In the genomic region with DNA sequence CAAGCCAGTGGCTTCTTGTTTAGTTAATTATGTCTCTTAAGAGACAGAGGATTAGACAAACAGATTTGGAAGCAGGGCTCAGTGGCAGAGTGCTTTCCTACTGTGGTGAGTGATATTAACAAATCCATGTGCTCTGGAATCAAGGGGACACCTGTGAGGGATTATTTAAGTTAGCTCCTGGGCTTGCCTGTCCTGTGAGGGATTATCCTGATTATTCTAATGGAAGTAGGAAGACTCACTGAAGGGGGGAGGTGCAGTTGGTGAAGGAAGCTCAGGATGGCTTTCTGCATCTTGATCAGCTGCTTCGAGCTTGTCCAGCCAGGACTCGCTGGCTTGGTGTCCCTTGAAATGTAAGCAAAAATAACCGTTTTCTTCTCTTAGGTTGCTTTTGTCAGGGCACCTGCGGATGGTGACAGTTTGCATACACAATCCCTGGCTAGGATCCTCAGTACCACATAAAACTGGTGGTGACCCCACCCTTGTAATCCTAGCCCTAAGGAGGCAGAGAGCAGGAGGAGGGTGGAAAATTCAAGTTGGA, we compare ENCODE assay signal across 27 mouse cellular contexts. TPM values are rescaled to one million over a fixed set of nuclear protein-coding genes. Genes with fewer than 3 reads are reported as not detected.
DNase-seq lines count a peak whose midpoint lies in the region; ATAC-seq and TF ChIP-seq lines count a peak whose summit lies in the region.
"Had no signal": no experiment of that assay in that cellular context is flagged by ENCODE, and none has a peak within 500 bp of the region (broad histone marks: within the 10 kb centered on the region; RNA-seq: fewer than 3 reads in every experiment).

No protein-coding gene starts in this region.

- peaks cover 29% of the 10 kb centered on the region for H3K4me1 ChIP-seq in heart, embryonic 10.5 days
- no peaks in the 10 kb centered on the region for H3K4me1 ChIP-seq in heart, adult 2 months (ENCODE audit: control insufficient read depth, insufficient read depth, low read length)
- no peaks in the 10 kb centered on the region for H3K4me1 ChIP-seq in midbrain, embryonic 16.5 days (ENCODE audit: control insufficient read depth, insufficient read depth, low read length)
- H3K4me1 ChIP-seq in midbrain, postnatal 0 days (ENCODE audit: insufficient read depth, low read length), result no peaks in the 10 kb centered on the region
- peaks cover 8% of the 10 kb centered on the region for H3K4me1 ChIP-seq in ES-Bruce4 (ENCODE audit: control insufficient read depth, insufficient read depth, low read length)

- H3K79me2 ChIP-seq in heart, adult 2 months (replicated peaks; ENCODE audit: control insufficient read depth, insufficient read depth, low read length), result no peaks in the 10 kb centered on the region

- H3K9ac ChIP-seq in heart, adult 2 months (ENCODE audit: low read depth, low read length), result no peak overlapping the region
- H3K9ac ChIP-seq in midbrain, embryonic 16.5 days (ENCODE audit: low read depth, low read length), result no peak overlapping the region
- H3K9ac ChIP-seq in midbrain, postnatal 0 days (replicated peaks; ENCODE audit: low read length, poor library complexity, severe bottlenecking), result no peak overlapping the region
- H3K9ac ChIP-seq in ES-Bruce4 (ENCODE audit: low read depth, poor library complexity, severe bottlenecking), result peak overlapping the region; percentile 47; the same call in 1 of the 2 replicates
- H3K9ac ChIP-seq: embryonic facial prominence, embryonic 12.5 days; embryonic facial prominence, embryonic 15.5 days; forebrain, embryonic 12.5 days; forebrain, embryonic 15.5 days; heart, embryonic 13.5 days; hindbrain, embryonic 14.5 days had no signal

- no peaks in the 10 kb centered on the region for H3K27me3 ChIP-seq in heart, embryonic 10.5 days (ENCODE audit: insufficient read depth, poor library complexity, severe bottlenecking)
- H3K27me3 ChIP-seq in heart, adult 2 months (ENCODE audit: control insufficient read depth, insufficient read depth, low read length), result no peaks in the 10 kb centered on the region
- H3K27me3 ChIP-seq in midbrain, embryonic 16.5 days (ENCODE audit: control insufficient read depth, insufficient read depth, low read depth, low read length), result no peaks in the 10 kb centered on the region
- no peaks in the 10 kb centered on the region for H3K27me3 ChIP-seq in midbrain, postnatal 0 days (ENCODE audit: insufficient read depth, low read length)
- H3K27me3 ChIP-seq in ES-Bruce4 (ENCODE audit: control insufficient read depth, insufficient read depth, low read length, poor library complexity, severe bottlenecking), result no peaks in the 10 kb centered on the region
- H3K27me3 ChIP-seq: CH12.LX; embryonic facial prominence, embryonic 12.5 days; embryonic facial prominence, embryonic 15.5 days; forebrain, embryonic 12.5 days; forebrain, embryonic 15.5 days; heart, embryonic 13.5 days had no signal

- H3K36me3 ChIP-seq in heart, embryonic 10.5 days, result no peaks in the 10 kb centered on the region
- H3K36me3 ChIP-seq in heart, adult 2 months (ENCODE audit: control insufficient read depth, insufficient read depth, low read length), result no peaks in the 10 kb centered on the region
- H3K36me3 ChIP-seq in midbrain, embryonic 16.5 days (ENCODE audit: control insufficient read depth, insufficient read depth, low read length), result no peaks in the 10 kb centered on the region
- no peaks in the 10 kb centered on the region for H3K36me3 ChIP-seq in midbrain, postnatal 0 days (ENCODE audit: insufficient read depth, low read length)
- H3K36me3 ChIP-seq in ES-Bruce4 (ENCODE audit: control insufficient read depth, insufficient read depth, low read length, poor library complexity, severe bottlenecking), result no peaks in the 10 kb centered on the region
- H3K36me3 ChIP-seq: embryonic facial prominence, embryonic 12.5 days; embryonic facial prominence, embryonic 15.5 days; forebrain, embryonic 12.5 days; forebrain, embryonic 15.5 days; heart, embryonic 13.5 days had no signal

- DNase-seq in heart, embryonic 10.5 days (ENCODE audit: low spot score), result peak; percentile 56
- DNase-seq in heart, adult 2 months, result no peak
- DNase-seq in midbrain, postnatal 0 days (ENCODE audit: low spot score), result no peak
- peak; percentile 31 for DNase-seq in retina, postnatal 7 days (ENCODE audit: low read depth, low spot score)
- DNase-seq in kidney, postnatal 10 days, result no peak
- DNase-seq: adrenal gland, postnatal 10 days; adrenal gland, postnatal 36 days; B cell, adult 2 months; cerebellum, adult 11 months; cerebellum, adult 2 months; cerebellum, adult 9-11 months; cerebellum, postnatal 25 days; gastrocnemius, postnatal 25 days; heart, postnatal 14 days; heart, postnatal 4 days had no signal

- H3K9me3 ChIP-seq in heart, embryonic 10.5 days, result no peaks in the 10 kb centered on the region
- H3K9me3 ChIP-seq in midbrain, embryonic 16.5 days (replicated peaks; ENCODE audit: control insufficient read depth, low read length, poor library complexity, severe bottlenecking), result no peaks in the 10 kb centered on the region
- H3K9me3 ChIP-seq in midbrain, postnatal 0 days (ENCODE audit: low read length), result no peaks in the 10 kb centered on the region
- H3K9me3 ChIP-seq in ES-Bruce4 (replicated peaks; ENCODE audit: control insufficient read depth, insufficient read depth, low read length, poor library complexity, severe bottlenecking), result no peaks in the 10 kb centered on the region
- H3K9me3 ChIP-seq: embryonic facial prominence, embryonic 12.5 days; embryonic facial prominence, embryonic 15.5 days; forebrain, embryonic 12.5 days; forebrain, embryonic 15.5 days; heart, embryonic 13.5 days had no signal

- H3K4me3 ChIP-seq in heart, embryonic 10.5 days, result no peak overlapping the region
- H3K4me3 ChIP-seq in heart, adult 2 months, result no peak overlapping the region
- H3K4me3 ChIP-seq in midbrain, embryonic 16.5 days (ENCODE audit: low read depth, low read length), result no peak overlapping the region
- H3K4me3 ChIP-seq in midbrain, postnatal 0 days (ENCODE audit: low read depth, low read length), result no peak overlapping the region
- no peak overlapping the region for H3K4me3 ChIP-seq in ES-Bruce4 (ENCODE audit: low read depth, low read length)
- H3K4me3 ChIP-seq: embryonic facial prominence, embryonic 12.5 days; embryonic facial prominence, embryonic 15.5 days; forebrain, embryonic 12.5 days; forebrain, embryonic 15.5 days; heart, embryonic 13.5 days had no signal

- intact Hi-C loops in heart, adult 2 months (cut with DNase I), result no loop called here

- WGBS in heart, embryonic 10.5 days, result 24% methylated on average over 4 of the region's 4 CpGs
- 64% methylated on average over 4 of the region's 4 CpGs for WGBS in heart, adult 2 months
- WGBS in midbrain, embryonic 16.5 days, result 13% methylated on average over 4 of the region's 4 CpGs
- 16% methylated on average over 4 of the region's 4 CpGs for WGBS in midbrain, postnatal 0 days

- no peak for TF ChIP-seq EP300 in heart, adult 2 months (IDR thresholded peaks at IDR 0.05; ENCODE audit: insufficient read depth, low read depth, low read length)
- TF ChIP-seq EP300 in ES-Bruce4 (IDR thresholded peaks at IDR 0.05; ENCODE audit: insufficient read depth, low read depth, low read length), result peak; percentile 57; the same call in 1 of the 2 replicates

- H3K4me2 ChIP-seq in midbrain, embryonic 16.5 days (ENCODE audit: low read length), result no peak overlapping the region
- H3K4me2 ChIP-seq in midbrain, postnatal 0 days (ENCODE audit: low read depth, low read length, poor library complexity, severe bottlenecking), result no peak overlapping the region
- H3K4me2 ChIP-seq: embryonic facial prominence, embryonic 12.5 days; embryonic facial prominence, embryonic 15.5 days; forebrain, embryonic 12.5 days; forebrain, embryonic 15.5 days; heart, embryonic 13.5 days; hindbrain, embryonic 14.5 days had no signal

- TF ChIP-seq CTCF in heart, adult 2 months (IDR thresholded peaks at IDR 0.05), result no peak
- TF ChIP-seq CTCF in midbrain, postnatal 0 days (IDR thresholded peaks at IDR 0.05), result no peak
- TF ChIP-seq CTCF in ES-Bruce4 (IDR thresholded peaks at IDR 0.05; ENCODE audit: low read depth, low read length), result no peak

- ATAC-seq in midbrain, embryonic 16.5 days, result peak; percentile 56; the same call in 1 of the 2 replicates
- ATAC-seq in midbrain, postnatal 0 days (ENCODE audit: low FRiP score), result no peak
- ATAC-seq: activated CD4-positive, CD25-positive, alpha-beta regulatory T cell, adult 4 months; forebrain, embryonic 15.5 days; hindbrain, postnatal 0 days; inflammation-experienced regulatory T-cells, adult 6 months had no signal

- no peak for TF ChIP-seq POLR2A in heart, adult 2 months (IDR thresholded peaks at IDR 0.05; ENCODE audit: insufficient read depth, low read depth, low read length)
- no peak for TF ChIP-seq POLR2A in ES-Bruce4 (IDR thresholded peaks at IDR 0.05; ENCODE audit: insufficient read depth, low read length)

- H3K27ac ChIP-seq in heart, embryonic 10.5 days, result no peak overlapping the region
- no peak overlapping the region for H3K27ac ChIP-seq in heart, adult 2 months
- no peak overlapping the region for H3K27ac ChIP-seq in midbrain, embryonic 16.5 days (ENCODE audit: low read length)
- H3K27ac ChIP-seq in midbrain, postnatal 0 days (ENCODE audit: low read depth, low read length), result no peak overlapping the region
- peak overlapping the region; percentile 61 for H3K27ac ChIP-seq in ES-Bruce4 (ENCODE audit: insufficient read depth, low read length)
- H3K27ac ChIP-seq: embryonic facial prominence, embryonic 12.5 days; embryonic facial prominence, embryonic 15.5 days; forebrain, embryonic 12.5 days; forebrain, embryonic 15.5 days; heart, embryonic 13.5 days; hindbrain, embryonic 14.5 days; hindbrain, postnatal 0 days had no signal

RNA-seq across cellular contexts. Expression of a gene that starts 26.0 kb away (rescaled TPM):
- 20.3 and 28.7 TPM in 2 replicates for polyA plus RNA-seq in heart, embryonic 10.5 days (2016; fragmentation: Nextera tagmentation; extraction: Ambion mirVana)
- 1 to 10 TPM; 6.0 to 7.1 TPM for total RNA-seq in heart, adult 2 months (2021)
- 6.9 and 8.0 TPM in 2 replicates for polyA plus RNA-seq in heart, adult 2 months (2012; rRNA removed)
- polyA plus RNA-seq in midbrain, embryonic 16.5 days (2015; fragmentation: Nextera tagmentation; extraction: Ambion mirVana), result 44.5 and 50.4 TPM in 2 replicates
- 57.3 and 58.1 TPM in 2 replicates for total RNA-seq in midbrain, postnatal 0 days (2014; rRNA removed)
- 51.5 and 52.0 TPM in 2 replicates for polyA plus RNA-seq in midbrain, postnatal 0 days (2015; fragmentation: Nextera tagmentation; extraction: Ambion mirVana)
- polyA plus RNA-seq in ES-Bruce4 (2011; ENCODE audit: insufficient read depth, insufficient read length, low read depth, missing spikeins), result 56.0 and 62.1 TPM in 2 replicates

Comparison
In these comparisons a context has a peak if more than half of its experiments do, and no peak if none do; other contexts are left out.
1. DNase-seq: peak in heart, embryonic 10.5 days (single experiment) and retina, postnatal 7 days (single experiment); none in heart, adult 2 months (0 of 2), midbrain, postnatal 0 days (single experiment) and kidney, postnatal 10 days (single experiment).